Mouse (Mus musculus) kidney, postnatal 0 days (tissue): ENCODE data around the gene Gm17359. TPM values are rescaled to one million over a fixed set of nuclear protein-coding genes. Genes with fewer than 3 reads are reported as not detected.

Experiments used
- ATAC-seq: fragments of 200-750 bp; cut with Nextera tagmentation; replicated peaks from 2 replicates; pipeline ENCODE4 v1.8.0; 2017; ENCODE audit warnings: low read depth, moderate number of reproducible peaks, moderate TSS enrichment, moderate library complexity; ENCODE audit not compliant: low FRiP score
- DNase-seq: peaks from one replicate; pipeline ENCODE4 v3.0.0-alpha.2; 2016; ENCODE audit warnings: low spot score
- H3K27ac ChIP-seq: fragments of 300-500 bp; sonication (generic); 2 replicates; pipeline ENCODE4 v1.5.1; 2014; ENCODE audit warnings: mild to moderate bottlenecking
- H3K27me3 ChIP-seq: fragments of 300-500 bp; sonication (generic); 2 replicates; pipeline ENCODE4 v1.6.1; 2014; ENCODE audit warnings: low read length, mixed read lengths; ENCODE audit not compliant: insufficient read depth
- H3K36me3 ChIP-seq: fragments of 300-500 bp; sonication (generic); 2 replicates; pipeline ENCODE4 v1.6.1; 2014; ENCODE audit warnings: low read length, mixed read lengths; ENCODE audit not compliant: insufficient read depth
- H3K4me1 ChIP-seq: fragments of 300-500 bp; sonication (generic); replicated peaks from 2 replicates; pipeline ENCODE4 v1.6.1; 2014; ENCODE audit warnings: antibody characterized with exemption, low read length, mixed read lengths; ENCODE audit not compliant: insufficient read depth
- H3K4me2 ChIP-seq: fragments of 300-500 bp; sonication (generic); 2 replicates; pipeline ENCODE4 v1.6.1; 2014; ENCODE audit warnings: mild to moderate bottlenecking, low read length, moderate library complexity, mixed read lengths
- H3K4me3 ChIP-seq: fragments of 300-500 bp; sonication (generic); replicated peaks from 2 replicates; pipeline ENCODE4 v1.5.1; 2014; ENCODE audit warnings: low read depth, low read length
- H3K9ac ChIP-seq: fragments of 300-500 bp; sonication (generic); 2 replicates; pipeline ENCODE4 v1.6.1; 2014; ENCODE audit warnings: low read depth, low read length
- H3K9me3 ChIP-seq: fragments of 300-500 bp; sonication (generic); replicated peaks from 2 replicates; pipeline ENCODE4 v1.6.1; 2016; ENCODE audit warnings: low read length, inconsistent platforms, mixed read lengths
- CTCF ChIP-seq: IDR thresholded peaks from 2 replicates; pipeline ENCODE4 v1.5.1; 2016; ENCODE audit warnings: antibody characterized with exemption, low read depth, mild to moderate bottlenecking, moderate library complexity
- WGBS: fragments of 180-500 bp; shearing (Covaris S2); extraction: QIAGEN DNeasy Blood & Tissue Kit; methylation state at CpG from one replicate; pipeline ENCODE4 v1.1.7; 2014; 5-methylcytosine and 5-hydroxymethylcytosine counted together
- polyA plus RNA-seq: library from polyadenylated mRNA; unstranded; fragments of >200 nt; fragmentation: Nextera tagmentation; extraction: Ambion mirVana; gene quantifications from 2 replicates; pipeline ENCODE4 v1.2.1, GENCODE M21; 2015

Gene Gm17359
- polyA plus RNA-seq, 1 experiment from 2014 or later, result not detected

DNA sequence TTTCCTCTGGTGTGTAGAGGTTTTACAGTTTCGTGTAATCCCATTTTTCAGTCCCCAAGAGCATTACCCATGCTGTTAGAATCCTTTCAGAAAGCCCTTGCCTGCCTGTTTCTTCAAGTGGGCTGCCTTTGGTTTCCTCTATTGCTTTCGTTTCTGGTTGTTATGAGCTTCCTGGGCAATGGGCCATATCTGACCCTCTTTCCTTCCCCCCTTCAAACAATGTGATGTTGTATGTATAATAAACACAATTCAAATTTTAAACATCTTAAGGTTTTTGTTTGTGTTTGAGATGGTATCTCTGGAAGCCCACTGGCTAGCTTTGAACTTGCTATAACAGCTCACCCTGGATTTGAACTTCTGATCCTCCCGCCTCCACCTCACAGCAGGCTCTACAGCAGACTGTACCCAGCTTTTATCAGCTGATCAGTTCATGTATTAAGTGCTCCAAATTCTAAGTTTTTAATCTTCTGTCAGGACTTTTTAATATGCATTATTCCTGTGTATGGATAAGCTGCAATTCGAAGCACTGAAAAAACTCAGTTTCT lies 34.0 kb downstream of the Gm17359 start:
- no peak for ATAC-seq
- WGBS, result 68% methylated on average over 4 of the region's 4 CpGs
- TF ChIP-seq CTCF, result no peak

DNA sequence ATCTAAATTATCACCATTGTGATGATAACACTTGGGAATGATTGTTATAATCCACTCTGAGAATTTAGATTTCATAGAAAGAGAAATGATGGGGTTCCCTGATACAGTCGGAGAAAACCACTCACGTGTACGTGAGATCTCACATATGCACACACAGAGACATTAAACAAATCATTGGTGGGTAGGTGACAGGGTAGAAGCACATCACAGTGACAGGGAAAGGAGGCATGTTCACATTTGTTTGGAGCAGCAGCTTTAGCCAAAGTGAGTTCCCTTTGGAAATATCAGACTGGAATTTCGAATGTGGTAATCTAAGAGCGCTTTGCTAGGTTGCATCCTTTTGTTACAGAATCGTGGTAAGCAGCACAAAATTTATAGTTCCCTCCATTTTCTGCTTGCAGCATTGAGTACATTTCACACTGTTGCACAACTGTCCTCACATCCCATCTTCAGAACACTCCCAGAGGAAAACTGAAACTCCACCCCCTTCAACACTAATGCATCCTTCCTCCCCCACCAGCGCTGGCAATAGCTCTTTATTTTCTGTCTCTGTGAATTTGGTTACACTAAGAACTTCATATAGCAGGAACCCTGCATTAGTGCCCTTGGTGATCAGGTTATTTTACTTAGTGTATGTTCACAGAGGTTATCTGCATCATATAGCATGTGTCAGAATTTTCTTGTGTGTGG lies 35.2 kb downstream of the Gm17359 start:
- no peaks in the 10 kb centered on the region for H3K4me1 ChIP-seq
- ATAC-seq, result no peak
- no peaks in the 10 kb centered on the region for H3K36me3 ChIP-seq
- H3K27me3 ChIP-seq, result no peaks in the 10 kb centered on the region
- H3K27ac ChIP-seq, result no peak overlapping the region
- no peak overlapping the region for H3K4me2 ChIP-seq
- no peaks in the 10 kb centered on the region for H3K9me3 ChIP-seq
- no peak for DNase-seq
- WGBS, result 75% methylated on average over 7 of the region's 7 CpGs
- H3K4me3 ChIP-seq, result no peak overlapping the region
- no peak overlapping the region for H3K9ac ChIP-seq
- TF ChIP-seq CTCF, result no peak

More for the DNA sequence above, 34.0 kb downstream of the Gm17359 start:
- H3K4me3 ChIP-seq, result no peak overlapping the region
- no peak overlapping the region for H3K27ac ChIP-seq
- no peaks in the 10 kb centered on the region for H3K9me3 ChIP-seq
- no peaks in the 10 kb centered on the region for H3K36me3 ChIP-seq
- H3K4me1 ChIP-seq, result no peaks in the 10 kb centered on the region
- H3K27me3 ChIP-seq, result no peaks in the 10 kb centered on the region
- H3K4me2 ChIP-seq, result no peak overlapping the region
- DNase-seq, result no peak
- H3K9ac ChIP-seq, result no peak overlapping the region

DNA sequence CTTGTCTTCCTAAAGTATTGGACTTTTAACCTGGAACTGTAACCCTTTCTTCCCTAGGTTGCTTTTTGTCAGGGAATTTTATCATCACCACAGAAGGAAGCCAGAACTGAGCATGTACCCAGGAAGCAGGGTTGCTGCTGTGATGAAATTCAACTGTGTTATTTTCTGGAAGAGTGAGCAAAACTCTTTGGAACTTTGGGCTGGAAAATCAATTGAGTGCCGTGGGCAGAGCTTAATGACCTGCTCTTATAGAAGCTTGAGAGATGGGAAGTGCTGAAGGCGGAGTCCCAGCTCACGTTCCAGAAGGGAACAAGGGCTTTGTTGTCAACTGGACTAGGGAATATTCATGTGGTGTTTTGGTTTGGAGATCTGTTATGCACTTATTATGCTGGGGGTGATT lies 37.5 kb downstream of the Gm17359 start:
- Histone ChIP-seq H3K9ac (no peak overlapping the region), H3K27ac (no peak overlapping the region), H3K4me3 (no peak overlapping the region), H3K4me1 (no peaks in the 10 kb centered on the region), H3K9me3 (no peaks in the 10 kb centered on the region), H3K27me3 (no peaks in the 10 kb centered on the region), H3K4me2 (no peak overlapping the region), H3K36me3 (no peaks in the 10 kb centered on the region)
- no peak for DNase-seq
- 53% methylated on average over 3 of the region's 3 CpGs for WGBS
- ATAC-seq, result no peak
- no peak for TF ChIP-seq CTCF

GRCm38 (mm10) chr3:79378086-79378485 lies 41.6 kb downstream of the Gm17359 start:
- Histone ChIP-seq H3K27ac (no peak overlapping the region), H3K4me2 (no peak overlapping the region), H3K36me3 (no peaks in the 10 kb centered on the region), H3K9ac (no peak overlapping the region), H3K27me3 (no peaks in the 10 kb centered on the region), H3K9me3 (no peaks in the 10 kb centered on the region), H3K4me3 (no peak overlapping the region), H3K4me1 (no peaks in the 10 kb centered on the region)
- no peak for TF ChIP-seq CTCF
- ATAC-seq, result no peak
- no peak for DNase-seq
- WGBS, result 47% methylated on average over 3 of the region's 3 CpGs

- Histone ChIP-seq H3K27me3 (no peaks in the 10 kb centered on the region), H3K9ac (no peak overlapping the region), H3K36me3 (no peaks in the 10 kb centered on the region), H3K4me1 (no peaks in the 10 kb centered on the region), H3K9me3 (no peaks in the 10 kb centered on the region), H3K4me2 (no peak overlapping the region), H3K4me3 (no peak overlapping the region), H3K27ac (no peak overlapping the region)
- TF ChIP-seq CTCF, result no peak
- 80% methylated on average over 14 of the region's 14 CpGs for WGBS
- DNase-seq (no peak), ATAC-seq (no peak)
Measured at GRCm38 (mm10) chr3:79379255-79379836, 42.9 kb downstream of the Gm17359 start.

- H3K4me2 ChIP-seq, result no peak overlapping the region
- H3K9me3 ChIP-seq, result no peaks in the 10 kb centered on the region
- no peaks in the 10 kb centered on the region for H3K27me3 ChIP-seq
- no peak overlapping the region for H3K4me3 ChIP-seq
- no peak overlapping the region for H3K9ac ChIP-seq
- WGBS, result 61% methylated on average over 6 of the region's 6 CpGs
- no peak overlapping the region for H3K27ac ChIP-seq
- no peak for TF ChIP-seq CTCF
- no peaks in the 10 kb centered on the region for H3K4me1 ChIP-seq
- no peaks in the 10 kb centered on the region for H3K36me3 ChIP-seq
- no peak for ATAC-seq
- DNase-seq, result no peak
Measured at GRCm38 (mm10) chr3:79379873-79380595, 43.6 kb downstream of the Gm17359 start.
